Mouse (Mus musculus) urinary bladder, postnatal 10 days (tissue): ENCODE data around the gene Podn.

Experiments
- DNase-seq: peaks from one replicate; pipeline ENCODE4 v3.0.0; 2022; ENCODE audit warnings: low spot score

Podn gene

DNA sequence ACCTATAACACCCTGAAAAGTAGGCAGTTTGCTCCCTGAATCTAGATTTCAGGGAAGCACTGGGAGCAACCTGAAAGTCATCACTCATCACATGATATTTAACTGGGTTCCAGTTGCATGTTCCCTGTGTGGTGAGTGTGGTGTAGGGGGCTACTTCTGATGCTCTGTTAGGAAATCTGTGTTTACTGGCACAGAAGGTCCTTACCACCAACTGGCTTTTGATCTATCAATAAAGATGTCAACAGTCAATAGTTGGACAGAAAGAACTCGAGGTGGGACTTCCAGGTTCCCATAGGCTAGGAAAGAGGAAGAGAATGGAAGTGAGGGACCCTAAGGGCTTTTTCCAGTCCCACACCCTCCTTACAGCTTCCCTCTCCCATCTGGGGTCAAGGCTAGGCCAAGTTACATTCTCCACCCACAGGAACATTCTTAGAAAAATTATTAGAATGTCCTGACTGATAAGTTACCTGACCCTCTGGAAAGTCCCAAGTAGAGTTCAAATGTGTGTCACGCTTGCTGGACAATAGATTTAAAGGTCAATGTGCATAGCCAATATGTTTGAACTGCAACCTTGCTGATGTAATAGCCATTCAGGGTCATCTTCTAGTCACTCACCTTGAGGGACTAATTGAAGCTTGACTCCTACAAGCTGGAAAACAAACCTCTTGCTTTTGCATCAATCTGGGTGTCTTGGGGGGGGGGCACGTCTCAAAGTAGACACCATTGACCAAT is 18.9 kb downstream of the Podn start:
- DNase-seq = no peak

DNA sequence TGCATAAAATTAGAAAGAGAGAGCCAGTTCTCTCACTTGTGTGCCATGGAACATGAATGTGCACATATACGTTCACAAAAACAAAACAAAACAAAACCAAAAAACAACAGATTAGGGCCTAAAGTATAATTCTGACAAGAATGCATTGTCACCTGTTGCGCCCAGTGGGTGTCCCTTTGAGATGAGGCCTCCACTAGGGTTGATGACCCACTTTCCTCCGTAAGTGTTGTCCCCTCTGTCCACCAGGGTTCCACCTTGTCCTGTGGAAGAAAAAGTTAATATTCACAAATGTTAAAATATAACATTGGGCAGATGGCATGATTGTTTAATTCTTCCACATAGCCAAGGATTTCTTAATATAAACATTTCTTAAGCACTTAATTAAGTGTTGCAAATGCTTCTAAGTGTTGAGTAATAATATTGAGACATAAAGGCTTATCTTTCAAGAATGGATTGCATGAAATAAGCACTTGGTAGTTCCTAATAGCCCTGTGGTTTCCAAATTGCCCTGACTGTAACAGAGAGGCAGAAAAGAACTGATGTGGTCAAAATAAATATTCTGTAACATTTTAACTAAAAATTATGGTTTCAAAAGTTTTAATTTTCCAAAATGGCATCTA is 21.9 kb downstream of the Podn start:
- DNase-seq = no peak

DNA sequence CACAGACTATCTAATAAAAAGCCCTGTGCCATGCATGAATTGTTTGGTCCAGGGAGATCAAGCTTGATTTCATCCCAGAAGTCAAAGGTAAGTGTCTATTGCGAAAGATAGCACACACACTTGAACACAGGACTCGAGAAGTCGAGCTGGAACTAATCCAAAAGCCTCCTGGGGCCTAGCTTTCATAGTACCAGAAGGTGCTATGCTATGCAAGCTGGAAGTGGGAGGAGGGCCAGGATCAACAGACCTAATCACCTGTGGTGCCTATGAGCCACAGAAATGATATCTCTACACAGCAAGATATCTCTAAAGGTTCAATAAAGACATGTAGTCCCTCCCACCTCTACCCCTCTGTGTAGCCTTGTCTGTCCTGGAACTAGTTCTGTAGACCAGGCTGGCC is 24.2 kb downstream of the Podn start:
- DNase-seq = no peak

DNA sequence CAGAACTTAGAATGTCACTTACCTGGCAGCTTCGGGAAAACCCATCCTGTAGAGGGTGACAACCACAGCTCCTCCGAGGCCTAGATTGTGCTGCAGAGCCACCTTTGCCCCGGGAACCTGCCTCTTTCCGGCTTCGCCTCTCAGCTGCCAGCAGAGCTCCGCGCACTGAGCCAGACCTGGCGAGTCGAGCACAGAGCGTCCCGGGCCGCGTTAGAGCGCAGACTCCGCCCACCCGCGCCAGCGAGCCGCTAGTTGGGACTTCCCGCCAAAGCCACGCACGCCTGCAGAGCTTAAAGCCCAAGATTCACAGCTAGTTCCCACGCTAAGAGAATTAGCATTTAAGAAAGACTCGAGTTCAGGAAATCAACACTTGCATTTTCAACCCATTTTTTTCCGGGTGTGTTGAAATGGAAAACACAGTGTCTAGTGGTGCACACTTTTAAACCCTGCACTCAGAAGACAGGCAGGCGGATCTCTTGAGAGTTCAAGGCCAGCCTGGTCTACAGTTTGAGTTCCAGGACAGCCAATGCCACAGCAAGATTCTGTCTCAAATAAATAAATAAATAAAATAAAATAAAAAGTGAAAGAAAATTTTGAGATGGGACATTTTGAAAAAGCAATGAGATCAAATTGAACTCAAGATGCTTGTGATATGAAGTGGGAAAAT is 24.9 kb downstream of the Podn start:
- DNase-seq = peak; percentile 78

- DNase-seq = no peak
Measured at GRCm38 (mm10) chr4:108070723-108071122, 25.5 kb downstream of the Podn start.

GRCm38 (mm10) chr4:108070286-108070685 is 26.0 kb downstream of the Podn start:
- no peak for DNase-seq

- no peak for DNase-seq
Measured at GRCm38 (mm10) chr4:108068081-108068480, 28.2 kb downstream of the Podn start.

- DNase-seq = no peak
Measured at GRCm38 (mm10) chr4:108067261-108067660, 29.0 kb downstream of the Podn start.

DNA sequence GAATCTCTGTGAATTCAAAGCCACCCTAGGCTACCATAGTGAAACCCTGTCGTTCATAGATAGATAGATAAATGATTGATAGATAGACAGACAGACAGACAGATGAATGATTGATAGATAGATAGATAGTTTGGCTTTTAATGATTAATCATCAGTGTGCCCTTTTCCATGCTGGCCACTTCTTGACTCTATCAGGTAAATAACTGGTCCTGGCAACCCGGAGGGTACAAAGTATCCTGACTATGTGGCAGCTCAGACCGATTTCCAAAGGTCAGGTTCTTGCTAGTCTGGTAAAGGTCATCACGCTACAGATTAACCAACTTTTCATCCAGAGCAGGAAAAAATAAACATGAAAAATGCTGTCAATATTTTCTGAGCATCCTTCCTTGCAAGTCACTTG is 29.7 kb downstream of the Podn start:
- no peak for DNase-seq

- DNase-seq = no peak
Measured at GRCm38 (mm10) chr4:108065176-108065844, 30.9 kb downstream of the Podn start.

DNA sequence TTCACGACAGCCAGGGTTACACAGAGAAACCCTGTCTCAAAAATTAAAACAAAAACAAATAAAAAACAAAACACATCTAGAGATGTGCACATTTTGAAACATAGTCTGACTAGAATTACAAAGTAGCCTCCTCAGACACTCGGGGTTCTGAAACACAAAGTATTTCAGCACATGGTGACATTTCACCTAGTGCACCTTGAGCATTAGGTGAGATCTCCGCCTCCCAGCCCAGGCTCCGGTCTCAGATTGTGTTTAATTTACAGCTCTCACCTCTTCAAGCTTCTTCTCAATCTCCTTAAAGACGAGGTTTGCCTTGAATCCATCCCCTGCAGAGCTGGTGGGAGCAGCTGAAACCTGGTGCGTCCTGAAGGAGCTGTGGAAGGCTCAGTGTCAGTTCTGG is 32.6 kb downstream of the Podn start:
- DNase-seq = no peak

- no peak for DNase-seq
Measured at GRCm38 (mm10) chr4:108062524-108062923, 33.7 kb downstream of the Podn start.

- no peak for DNase-seq
Measured at GRCm38 (mm10) chr4:108060774-108061173, 35.5 kb downstream of the Podn start.

DNA sequence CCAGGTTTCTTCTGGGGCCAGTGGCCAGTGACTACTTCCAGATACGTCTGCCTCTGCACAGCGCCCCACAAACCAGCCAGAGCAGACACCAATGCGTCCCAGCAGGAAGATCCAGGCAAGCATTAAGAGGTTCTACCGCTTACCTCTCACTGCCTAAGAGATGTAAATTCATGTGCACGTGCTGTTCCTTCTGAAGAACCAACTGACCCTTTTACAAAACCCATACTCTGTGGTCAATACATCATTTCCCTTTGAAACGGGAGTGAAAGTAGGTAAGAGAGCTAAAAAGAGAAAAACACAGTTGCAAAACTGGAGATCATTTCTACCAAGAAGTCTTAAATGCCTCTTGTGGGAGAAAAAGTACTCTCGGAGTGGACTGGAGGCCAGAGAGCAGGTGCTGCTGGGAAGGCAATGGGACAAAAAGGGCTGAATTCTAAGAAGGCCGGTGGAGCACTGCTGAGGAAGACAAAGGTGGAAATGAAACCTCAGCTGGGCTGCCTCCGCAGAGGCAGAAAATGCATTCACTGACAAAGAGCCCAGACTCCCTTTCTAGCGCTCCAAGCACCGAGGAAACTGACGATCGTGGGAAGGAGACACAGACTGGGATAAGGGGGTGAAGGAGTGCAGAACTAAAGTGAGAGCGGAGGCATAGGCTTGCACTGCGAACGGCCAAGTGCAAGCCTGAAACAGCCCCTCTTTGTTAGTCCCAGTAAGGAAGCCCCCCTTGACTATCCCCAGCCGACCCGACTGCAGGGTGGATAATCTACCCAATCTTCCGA is 36.5 kb downstream of the Podn start:
- no peak for DNase-seq

DNA sequence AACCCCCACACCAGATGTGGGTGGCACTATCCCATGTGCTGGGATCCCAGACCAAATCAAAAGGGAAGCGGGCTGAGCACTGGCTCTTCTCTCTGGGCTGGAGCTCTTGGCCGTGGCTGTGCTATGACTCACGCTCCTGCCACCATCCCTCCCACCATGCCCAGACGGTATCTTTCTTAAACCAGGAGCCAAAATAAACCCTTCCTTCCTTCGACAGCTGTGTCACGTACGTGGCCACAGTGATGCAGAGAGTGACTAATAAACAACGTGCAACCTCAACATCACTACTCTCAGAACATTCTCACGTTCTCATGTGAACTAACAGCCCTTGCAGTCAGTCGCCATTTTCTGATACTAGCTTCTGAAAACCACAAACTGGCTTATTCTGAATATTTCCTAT is 38.1 kb downstream of the Podn start:
- DNase-seq = no peak

DNA sequence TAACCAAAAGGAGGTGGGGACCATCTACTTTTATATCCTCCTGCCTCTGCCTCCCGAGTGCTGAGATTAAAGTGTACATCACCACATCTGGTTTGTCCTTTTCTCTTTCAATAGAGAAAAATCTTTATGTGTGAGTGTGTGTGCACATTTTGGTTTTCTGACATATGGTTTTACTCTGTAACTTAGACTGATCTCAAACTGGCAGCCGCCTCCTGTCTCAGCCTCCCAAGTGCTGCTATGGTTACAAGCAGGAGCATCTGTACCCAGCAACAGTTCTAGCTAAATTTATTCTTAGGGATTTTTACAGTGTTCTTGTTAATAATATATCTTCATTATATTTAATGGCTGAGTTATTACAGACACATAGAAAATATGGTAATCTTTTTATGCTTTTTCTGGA is 39.0 kb downstream of the Podn start:
- DNase-seq = no peak

GRCm38 (mm10) chr4:108055873-108056272 is 40.4 kb downstream of the Podn start:
- no peak for DNase-seq

DNA sequence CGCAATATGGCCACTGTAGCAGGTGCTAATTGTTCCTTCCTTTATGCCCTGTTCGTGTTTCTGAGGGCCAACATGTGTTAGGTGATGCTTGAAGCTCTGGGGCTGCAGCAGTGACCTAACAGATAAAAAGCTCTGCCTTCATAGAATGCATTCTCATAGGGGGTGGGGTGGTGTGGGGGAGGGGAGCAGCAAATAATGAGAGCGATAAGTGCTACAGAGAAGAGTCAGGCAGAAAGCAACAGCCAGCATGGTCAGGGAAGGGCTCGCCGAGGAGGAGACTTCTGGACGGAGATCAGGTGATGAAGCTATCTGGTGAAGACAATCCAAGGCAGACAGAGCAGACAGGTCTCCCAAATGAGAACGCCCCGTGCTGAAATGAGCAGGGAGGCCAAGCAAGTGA is 43.6 kb downstream of the Podn start:
- DNase-seq = no peak

- no peak for DNase-seq
Measured at GRCm38 (mm10) chr4:108051687-108052274, 44.5 kb downstream of the Podn start.

DNA sequence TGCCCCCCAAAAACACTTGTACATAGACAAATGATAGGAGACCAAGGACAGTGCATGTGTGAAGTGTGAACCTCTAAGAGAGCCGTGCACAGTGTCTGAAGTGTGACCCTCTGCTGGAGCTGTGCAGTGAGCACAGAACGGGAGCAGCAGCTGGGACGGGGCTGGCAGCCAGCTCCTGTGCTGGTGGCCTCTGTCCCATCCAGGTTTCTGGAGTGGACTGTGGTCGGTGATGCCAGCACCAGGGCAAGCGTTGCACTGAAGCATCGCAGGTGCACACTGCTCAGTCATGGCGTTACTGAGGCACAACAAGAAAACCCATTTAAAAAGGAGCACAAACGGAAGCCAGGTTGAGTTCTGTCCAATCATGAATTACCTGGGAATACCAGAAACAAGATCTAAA is 50.1 kb downstream of the Podn start:
- DNase-seq = no peak
